Mouse (Mus musculus) liver, embryonic 13.5 days (tissue): ENCODE data around the gene Itpr2. TPM values are rescaled to one million over a fixed set of nuclear protein-coding genes. Genes with fewer than 3 reads are reported as not detected.

Source experiments
- ATAC-seq: fragments of 200-750 bp; cut with Nextera tagmentation; 2 replicates; pipeline ENCODE4 v1.8.0; 2017; ENCODE audit warnings: low read depth, mild to moderate bottlenecking, moderate number of reproducible peaks, moderate library complexity
- DNase-seq: peaks from one replicate; pipeline ENCODE4 v3.0.0; 2022
- H3K27ac ChIP-seq: fragments of 300-500 bp; sonication (generic); 2 replicates; pipeline ENCODE4 v1.5.1; 2015; ENCODE audit warnings: moderate library complexity, mild to moderate bottlenecking, inconsistent platforms
- H3K27me3 ChIP-seq: fragments of 300-500 bp; sonication (generic); 2 replicates; pipeline ENCODE4 v1.6.1; 2015; ENCODE audit warnings: mild to moderate bottlenecking, inconsistent platforms
- H3K36me3 ChIP-seq: fragments of 300-500 bp; sonication (generic); 2 replicates; pipeline ENCODE4 v1.6.1; 2015; ENCODE audit warnings: mild to moderate bottlenecking, inconsistent platforms
- H3K4me1 ChIP-seq: fragments of 300-500 bp; sonication (generic); replicated peaks from 2 replicates; pipeline ENCODE4 v1.6.1; 2015; ENCODE audit warnings: inconsistent platforms
- H3K4me2 ChIP-seq: fragments of 300-500 bp; sonication (generic); 2 replicates; pipeline ENCODE4 v1.6.1; 2015; ENCODE audit warnings: inconsistent platforms, mild to moderate bottlenecking, moderate library complexity
- H3K4me3 ChIP-seq: fragments of 300-500 bp; sonication (generic); replicated peaks from 2 replicates; pipeline ENCODE4 v1.5.1; 2015; ENCODE audit warnings: mild to moderate bottlenecking, inconsistent platforms
- H3K9ac ChIP-seq: fragments of 300-500 bp; sonication (generic); 2 replicates; pipeline ENCODE4 v1.6.1; 2015; ENCODE audit warnings: mild to moderate bottlenecking, inconsistent platforms
- H3K9me3 ChIP-seq: fragments of 300-500 bp; sonication (generic); replicated peaks from 2 replicates; pipeline ENCODE4 v1.6.1; 2016; ENCODE audit warnings: inconsistent platforms
- WGBS: fragments of 180-500 bp; shearing (Covaris S2); methylation state at CpG from one replicate; pipeline ENCODE4 v1.1.7; 2015; ENCODE audit not compliant: insufficient replicate concordance; 5-methylcytosine and 5-hydroxymethylcytosine counted together
- polyA plus RNA-seq: library from polyadenylated mRNA; unstranded; fragments of >200 nt; fragmentation: Nextera tagmentation; extraction: Ambion mirVana; gene quantifications from 2 replicates; pipeline ENCODE4 v1.2.1, GENCODE M21; 2015

Itpr2 gene
- polyA plus RNA-seq, 1 experiment from 2014 or later, result 2.4 TPM

DNA sequence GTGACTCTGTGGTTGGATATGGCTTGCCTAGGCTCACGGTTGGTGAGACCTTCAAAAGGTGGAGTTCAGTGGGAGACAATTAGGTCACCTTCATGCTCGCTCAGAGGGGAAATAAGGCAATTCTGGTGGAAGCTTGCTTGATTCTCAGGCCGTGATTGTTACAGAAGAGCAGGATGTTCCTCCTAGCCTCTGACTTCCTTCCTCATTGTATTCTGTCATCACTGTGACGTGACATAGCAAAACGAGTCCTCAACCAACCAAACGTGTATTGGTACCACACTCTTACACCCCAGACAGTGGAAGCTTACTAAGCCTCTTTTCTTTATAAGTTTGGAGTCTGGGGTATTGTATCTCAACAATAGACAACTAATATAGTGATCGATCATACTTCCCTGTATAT is 64.0 kb downstream of the Itpr2 start:
- Histone ChIP-seq H3K9me3 (no peaks in the 10 kb centered on the region), H3K4me3 (no peak overlapping the region), H3K9ac (no peak overlapping the region), H3K27ac (no peak overlapping the region), H3K4me2 (no peak overlapping the region), H3K4me1 (no peaks in the 10 kb centered on the region; the same call in 1 of the 2 replicates), H3K27me3 (no peaks in the 10 kb centered on the region), H3K36me3 (no peaks in the 10 kb centered on the region)
- WGBS, result 31% methylated on average over 7 of the region's 7 CpGs
- no peak for ATAC-seq
- no peak for DNase-seq

DNA sequence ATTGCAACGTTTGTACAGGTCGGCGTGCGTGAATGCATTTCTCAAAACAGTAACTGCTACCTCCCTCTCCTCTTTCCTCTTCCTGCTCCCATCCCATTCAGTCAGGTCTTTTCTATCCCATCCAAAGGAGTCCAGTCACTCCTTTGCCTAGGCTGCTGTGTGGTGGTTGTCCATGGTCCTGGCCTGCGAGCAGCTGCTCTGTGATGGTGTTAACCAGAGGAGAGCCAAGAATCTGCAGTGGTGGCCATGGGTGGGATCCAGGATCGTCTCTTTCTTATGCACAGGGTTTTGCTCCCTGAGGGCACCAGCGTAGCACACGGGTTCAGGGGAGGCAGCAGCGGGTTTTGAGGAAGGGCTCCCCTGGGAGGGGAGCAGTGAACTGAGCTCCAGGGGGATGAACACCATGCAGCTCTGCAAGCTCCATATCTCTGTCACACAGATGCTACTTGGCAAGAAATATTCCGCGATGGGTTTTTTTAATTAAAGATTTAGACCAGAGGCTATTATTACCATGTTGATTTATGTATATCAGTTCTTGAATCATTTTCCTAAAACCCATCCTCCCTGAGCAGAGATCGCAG is 65.0 kb downstream of the Itpr2 start:
- DNase-seq (no peak), ATAC-seq (no peak)
- WGBS, result 55% methylated on average over 12 of the region's 12 CpGs
- Histone ChIP-seq H3K27ac (no peak overlapping the region), H3K27me3 (no peaks in the 10 kb centered on the region), H3K4me3 (no peak overlapping the region), H3K4me2 (no peak overlapping the region), H3K9ac (no peak overlapping the region), H3K36me3 (no peaks in the 10 kb centered on the region), H3K9me3 (no peaks in the 10 kb centered on the region), H3K4me1 (no peaks in the 10 kb centered on the region; the same call in 1 of the 2 replicates)

- Histone ChIP-seq H3K9me3 (no peaks in the 10 kb centered on the region), H3K9ac (no peak overlapping the region), H3K36me3 (no peaks in the 10 kb centered on the region), H3K27ac (no peak overlapping the region), H3K4me1 (no peaks in the 10 kb centered on the region; the same call in 1 of the 2 replicates), H3K4me3 (no peak overlapping the region), H3K4me2 (no peak overlapping the region), H3K27me3 (no peaks in the 10 kb centered on the region)
- DNase-seq (no peak), ATAC-seq (no peak)
- WGBS, result 40% methylated on average over 2 of the region's 2 CpGs
Observed at GRCm38 (mm10) chr6:146434217-146434616, 67.8 kb downstream of the Itpr2 start.

- no peak overlapping the region for H3K27ac ChIP-seq
- WGBS, result 61% methylated on average over 8 of the region's 8 CpGs
- ATAC-seq, result no peak
Observed at GRCm38 (mm10) chr6:146432218-146432865, 69.7 kb downstream of the Itpr2 start.

DNA sequence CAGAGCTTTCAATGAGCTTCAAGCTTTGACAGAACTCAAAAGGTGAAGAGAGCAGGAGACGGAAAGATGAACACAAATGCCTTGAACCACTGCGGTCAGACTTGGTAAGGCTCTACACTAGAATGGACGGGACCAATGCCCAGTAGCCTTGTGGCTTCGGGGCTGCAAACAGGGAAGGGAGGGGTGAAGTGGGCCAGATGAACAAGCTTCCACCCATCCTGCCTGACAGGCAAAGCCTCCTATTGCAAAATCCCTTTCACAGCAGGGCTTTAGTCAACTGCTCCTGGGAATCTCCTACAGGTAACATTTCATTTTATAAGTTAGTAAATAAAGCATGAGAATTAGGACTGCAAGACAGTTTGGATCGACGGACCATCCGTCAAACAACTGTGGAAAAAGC is 70.2 kb downstream of the Itpr2 start:
- H3K9ac ChIP-seq, result no peak overlapping the region
- H3K9me3 ChIP-seq, result no peaks in the 10 kb centered on the region
- no peak overlapping the region for H3K27ac ChIP-seq
- DNase-seq, result no peak
- no peak overlapping the region for H3K4me3 ChIP-seq
- no peak for ATAC-seq
- WGBS, result 72% methylated on average over 7 of the region's 7 CpGs
- H3K4me2 ChIP-seq, result no peak overlapping the region
- no peaks in the 10 kb centered on the region for H3K27me3 ChIP-seq
- no peaks in the 10 kb centered on the region for H3K36me3 ChIP-seq
- H3K4me1 ChIP-seq, result no peaks in the 10 kb centered on the region; the same call in 1 of the 2 replicates

More at GRCm38 (mm10) chr6:146432218-146432865, 69.7 kb downstream of the Itpr2 start:
- Histone ChIP-seq H3K9ac (no peak overlapping the region), H3K4me2 (no peak overlapping the region), H3K4me3 (no peak overlapping the region), H3K9me3 (no peaks in the 10 kb centered on the region), H3K27me3 (no peaks in the 10 kb centered on the region), H3K36me3 (no peaks in the 10 kb centered on the region), H3K4me1 (no peaks in the 10 kb centered on the region; the same call in 1 of the 2 replicates)
- DNase-seq, result no peak

DNA sequence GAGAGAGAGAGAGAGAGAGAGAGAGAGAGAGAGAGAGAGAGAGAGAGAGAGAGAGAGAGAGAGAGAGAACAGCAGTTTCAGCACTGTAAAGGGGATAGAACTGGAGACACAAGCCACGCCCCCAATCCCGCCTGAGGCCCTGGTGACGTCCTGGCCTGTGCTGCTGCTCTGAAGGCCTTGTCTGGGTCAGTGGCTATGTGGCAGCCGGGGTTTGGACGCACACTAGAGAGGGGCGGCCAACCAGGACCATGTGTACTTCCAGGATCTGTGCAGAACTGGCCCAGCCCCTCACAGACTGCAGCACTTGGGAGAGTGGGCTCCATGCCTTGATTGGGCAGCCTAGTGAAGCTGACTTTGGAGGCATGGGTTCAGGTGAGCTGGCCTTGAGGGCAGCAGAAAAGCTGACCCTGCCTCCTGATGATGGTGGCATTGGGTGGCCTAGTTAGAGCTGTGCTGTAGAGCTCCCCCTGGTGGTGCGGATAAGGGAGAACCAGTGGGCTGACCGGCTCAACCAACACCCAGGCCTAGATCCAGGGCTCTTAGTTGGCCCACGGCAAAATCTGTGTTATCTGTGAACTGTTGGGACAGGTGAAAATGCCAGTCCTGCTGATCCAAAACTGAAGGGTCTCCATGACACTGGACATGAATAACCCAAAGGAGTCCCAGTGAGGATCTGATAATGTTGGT is 72.2 kb downstream of the Itpr2 start:
- no peak overlapping the region for H3K4me2 ChIP-seq
- WGBS, result 42% methylated on average over 9 of the region's 9 CpGs
- no peaks in the 10 kb centered on the region for H3K9me3 ChIP-seq
- no peak overlapping the region for H3K27ac ChIP-seq
- DNase-seq, result peak; percentile 28
- peak; percentile 63 for ATAC-seq
- H3K9ac ChIP-seq, result no peak overlapping the region
- H3K27me3 ChIP-seq, result no peaks in the 10 kb centered on the region
- H3K4me3 ChIP-seq, result no peak overlapping the region
- H3K36me3 ChIP-seq, result no peaks in the 10 kb centered on the region
- no peaks in the 10 kb centered on the region; the same call in 1 of the 2 replicates for H3K4me1 ChIP-seq

DNA sequence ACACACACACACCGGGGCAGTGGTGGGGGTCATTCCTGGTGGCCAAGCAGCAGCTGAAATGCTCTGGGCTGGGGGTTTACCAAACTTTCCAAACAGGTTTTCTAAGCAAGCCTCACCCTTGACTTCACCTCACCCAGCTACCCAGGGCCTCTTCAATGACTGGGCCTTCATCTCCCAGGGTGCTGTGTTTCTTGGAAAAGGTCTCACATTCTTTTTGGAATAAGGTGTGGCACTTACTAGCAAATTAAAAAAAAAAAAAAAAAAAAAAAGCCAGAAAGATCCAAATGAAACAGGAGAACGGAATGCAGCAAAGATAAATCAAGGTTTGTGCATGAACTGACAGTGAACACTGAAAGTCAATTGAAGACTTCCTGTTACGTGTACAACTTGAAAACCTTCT is 77.2 kb downstream of the Itpr2 start:
- H3K27ac ChIP-seq, result no peak overlapping the region
- no peak for ATAC-seq
- 59% methylated on average over 3 of the region's 3 CpGs for WGBS

GRCm38 (mm10) chr6:146424326-146424725 is 77.7 kb downstream of the Itpr2 start:
- WGBS, result 73% methylated on average over 6 of the region's 6 CpGs
- no peak for DNase-seq
- no peak overlapping the region for H3K4me2 ChIP-seq
- H3K36me3 ChIP-seq, result no peaks in the 10 kb centered on the region
- H3K9me3 ChIP-seq, result no peaks in the 10 kb centered on the region
- no peak for ATAC-seq
- no peak overlapping the region for H3K4me3 ChIP-seq
- no peak overlapping the region for H3K27ac ChIP-seq
- no peak overlapping the region for H3K9ac ChIP-seq
- H3K4me1 ChIP-seq, result no peaks in the 10 kb centered on the region
- H3K27me3 ChIP-seq, result no peaks in the 10 kb centered on the region

More for the DNA sequence above, 77.2 kb downstream of the Itpr2 start:
- Histone ChIP-seq H3K9ac (no peak overlapping the region), H3K4me3 (no peak overlapping the region), H3K36me3 (no peaks in the 10 kb centered on the region), H3K4me1 (no peaks in the 10 kb centered on the region), H3K9me3 (no peaks in the 10 kb centered on the region), H3K27me3 (no peaks in the 10 kb centered on the region), H3K4me2 (no peak overlapping the region)
- no peak for DNase-seq

DNA sequence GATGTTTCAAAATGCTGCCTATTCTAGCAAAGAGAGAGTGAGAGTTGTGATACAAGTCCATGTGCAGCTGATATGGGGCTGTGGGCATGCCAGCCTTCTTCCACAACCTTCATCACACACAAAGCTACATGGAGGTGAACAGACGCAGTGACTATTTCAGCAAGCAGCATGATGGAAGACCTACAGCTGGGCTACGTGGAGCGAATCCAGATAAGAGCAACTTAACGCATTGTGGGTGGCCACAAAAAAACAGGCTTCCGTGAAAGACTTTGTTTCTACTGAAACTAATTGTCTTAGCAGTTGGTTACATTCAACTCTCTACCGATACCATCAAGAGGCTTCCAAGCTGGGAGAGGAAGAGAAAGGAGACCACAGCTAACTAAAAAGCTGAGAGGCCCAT is 81.3 kb downstream of the Itpr2 start:
- H3K27me3 ChIP-seq, result no peaks in the 10 kb centered on the region
- DNase-seq (no peak), ATAC-seq (no peak)
- no peak overlapping the region for H3K4me3 ChIP-seq
- no peaks in the 10 kb centered on the region for H3K4me1 ChIP-seq
- no peaks in the 10 kb centered on the region for H3K9me3 ChIP-seq
- H3K4me2 ChIP-seq, result no peak overlapping the region
- H3K36me3 ChIP-seq, result no peaks in the 10 kb centered on the region
- no peak overlapping the region for H3K27ac ChIP-seq
- H3K9ac ChIP-seq, result no peak overlapping the region
- WGBS, result 36% methylated on average over 6 of the region's 6 CpGs

DNA sequence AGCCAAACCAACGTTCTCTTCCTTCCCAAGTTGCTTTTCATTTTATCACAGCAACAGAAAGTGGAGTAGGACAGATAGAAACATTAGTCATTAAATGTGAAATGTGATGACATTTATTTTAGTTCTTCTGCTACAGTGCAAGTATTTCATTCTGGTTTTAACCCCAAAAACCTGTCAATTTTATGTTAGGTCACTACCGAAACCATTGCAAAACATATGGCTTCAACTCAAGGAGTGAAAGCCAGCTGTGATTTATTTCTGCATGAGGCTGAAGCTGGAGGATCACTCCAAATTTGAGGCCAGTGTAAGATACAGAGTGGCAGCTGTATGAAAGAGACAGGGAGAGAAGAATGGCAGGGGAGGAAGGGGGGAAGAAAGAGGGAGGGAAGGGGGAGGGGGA is 85.6 kb downstream of the Itpr2 start:
- WGBS, result 68% methylated on average over 2 of the region's 2 CpGs
- ATAC-seq, result no peak
- Histone ChIP-seq H3K4me1 (no peaks in the 10 kb centered on the region), H3K36me3 (no peaks in the 10 kb centered on the region), H3K4me2 (no peak overlapping the region), H3K4me3 (no peak overlapping the region), H3K27me3 (no peaks in the 10 kb centered on the region), H3K9me3 (no peaks in the 10 kb centered on the region), H3K9ac (no peak overlapping the region), H3K27ac (no peak overlapping the region)
- DNase-seq, result no peak

GRCm38 (mm10) chr6:146414094-146414493 is 87.9 kb downstream of the Itpr2 start:
- no peaks in the 10 kb centered on the region for H3K9me3 ChIP-seq
- no peaks in the 10 kb centered on the region for H3K36me3 ChIP-seq
- H3K4me2 ChIP-seq, result no peak overlapping the region
- DNase-seq, result no peak
- H3K27ac ChIP-seq, result no peak overlapping the region
- 68% methylated on average over 7 of the region's 7 CpGs for WGBS
- H3K9ac ChIP-seq, result no peak overlapping the region
- no peaks in the 10 kb centered on the region for H3K27me3 ChIP-seq
- ATAC-seq, result no peak
- H3K4me1 ChIP-seq, result peaks cover 5% of the 10 kb centered on the region; the same call in 1 of the 2 replicates
- H3K4me3 ChIP-seq, result no peak overlapping the region
